Mouse (Mus musculus) CD4-positive, CD25-positive, alpha-beta regulatory T cell, adult 4 months (primary cell): ENCODE measurements around the gene Lctl. TPM values are rescaled to one million over a fixed set of nuclear protein-coding genes. Genes with fewer than 3 reads are reported as not detected.
"Not testable (repeated sequence)": the region's sequence is repeated elsewhere in the genome, so short reads cannot be mapped to it uniquely, and the experiment has no call there.

ENCODE experiments used
- ATAC-seq: one replicate; pipeline ENCODE4 v1.8.0; 2017
- polyA plus RNA-seq, 2 experiments: library from polyadenylated mRNA; unstranded; fragments of 100-300 nt; shearing (Covaris generic); gene quantifications; one replicate each; pipeline ENCODE4 v1.2.1; 2017

The Lctl gene
- polyA plus RNA-seq, 2 experiments from 2014 or later, result not detected

DNA sequence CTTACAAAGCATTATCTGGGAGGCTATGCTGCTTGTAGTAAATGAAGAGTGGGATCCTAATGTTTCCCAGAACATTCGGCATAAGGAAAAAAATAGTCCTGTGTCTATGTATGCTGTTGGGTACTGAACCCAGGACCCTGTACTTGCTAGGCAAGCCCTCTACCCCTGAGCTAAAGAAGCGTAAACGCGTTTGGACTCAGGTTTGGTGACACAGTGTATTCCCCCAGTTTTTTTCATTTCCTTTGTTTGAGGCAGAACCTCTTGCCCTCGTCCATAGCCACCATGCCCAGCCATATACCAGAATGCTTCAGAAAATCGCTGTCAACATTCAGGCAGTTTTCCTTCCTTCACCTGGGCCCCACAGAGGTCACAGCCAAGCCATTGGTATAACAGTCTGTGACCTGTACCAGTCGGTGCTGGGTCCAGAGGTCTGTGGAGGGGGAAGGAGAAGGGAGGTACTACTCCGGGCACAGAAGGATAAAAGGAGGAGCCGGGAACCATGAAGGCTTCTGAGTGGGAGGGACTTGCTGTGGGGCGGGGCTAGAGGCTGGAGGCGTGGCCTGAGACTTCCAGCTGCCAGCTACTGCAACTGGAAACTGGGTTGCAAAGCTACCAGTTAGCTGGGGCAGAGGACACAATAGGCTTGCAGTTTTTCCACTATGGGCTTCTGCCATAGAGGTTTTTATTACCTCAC lies 3.8 kb downstream of the Lctl start:
- no peak for ATAC-seq

DNA sequence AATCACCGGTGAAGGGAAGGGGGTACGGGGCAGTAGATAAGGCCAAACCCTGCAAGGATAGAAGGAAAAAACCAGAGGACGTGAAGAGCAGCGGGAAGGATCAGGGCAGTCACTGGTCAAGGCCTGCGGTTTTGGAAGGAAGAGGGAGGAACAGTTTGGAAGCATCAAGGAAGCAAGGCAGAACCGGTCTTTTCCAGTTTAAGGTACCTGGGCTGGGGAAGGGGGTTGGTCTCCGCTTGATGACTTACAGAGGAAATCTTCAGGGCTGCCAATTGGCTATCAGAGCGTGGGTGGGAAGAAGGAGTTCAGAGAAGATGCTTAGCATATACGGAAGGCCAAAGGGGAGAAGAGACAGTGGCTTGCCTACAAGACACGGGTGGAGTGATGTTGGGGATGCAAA lies 5.7 kb downstream of the Lctl start:
- ATAC-seq, result no peak

DNA sequence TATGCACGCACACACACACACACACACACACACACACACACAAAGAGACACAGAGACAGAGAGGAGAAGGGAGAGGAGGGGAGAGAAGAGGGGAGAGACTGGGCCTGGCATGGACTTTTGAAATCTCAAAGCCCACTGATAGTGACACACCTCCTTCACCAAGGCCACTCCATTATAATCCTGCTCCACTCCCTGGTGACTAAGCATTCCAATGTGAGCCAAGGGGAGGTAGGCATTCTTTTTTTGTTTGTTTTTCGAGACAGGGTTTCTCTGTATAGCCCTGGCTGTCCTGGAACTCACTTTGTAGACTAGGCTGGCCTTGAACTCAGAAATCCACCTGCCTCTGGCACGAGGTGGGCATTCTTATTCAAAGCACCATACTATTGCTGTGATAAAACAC lies 7.9 kb downstream of the Lctl start:
- ATAC-seq, result not testable (repeated sequence)

DNA sequence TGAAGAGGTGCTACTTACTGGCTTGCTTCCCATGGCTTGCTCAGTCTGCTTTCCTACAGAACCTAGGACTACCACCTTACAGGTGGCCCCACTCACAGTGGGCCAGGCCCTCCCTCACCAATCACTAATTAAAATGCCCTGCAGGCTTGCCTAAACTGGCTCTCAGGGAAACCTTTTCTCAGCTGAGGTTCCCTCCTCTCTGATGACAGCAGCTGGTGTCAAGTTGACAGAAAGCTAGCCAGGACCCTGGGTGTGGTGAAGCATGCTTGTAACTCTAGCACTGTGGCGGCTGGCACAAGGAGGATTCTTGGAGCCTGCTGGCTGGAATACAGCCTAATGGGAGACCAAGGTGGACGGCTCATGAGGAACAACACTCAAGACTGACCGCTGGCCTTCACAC lies 8.4 kb downstream of the Lctl start:
- ATAC-seq, result no peak

DNA sequence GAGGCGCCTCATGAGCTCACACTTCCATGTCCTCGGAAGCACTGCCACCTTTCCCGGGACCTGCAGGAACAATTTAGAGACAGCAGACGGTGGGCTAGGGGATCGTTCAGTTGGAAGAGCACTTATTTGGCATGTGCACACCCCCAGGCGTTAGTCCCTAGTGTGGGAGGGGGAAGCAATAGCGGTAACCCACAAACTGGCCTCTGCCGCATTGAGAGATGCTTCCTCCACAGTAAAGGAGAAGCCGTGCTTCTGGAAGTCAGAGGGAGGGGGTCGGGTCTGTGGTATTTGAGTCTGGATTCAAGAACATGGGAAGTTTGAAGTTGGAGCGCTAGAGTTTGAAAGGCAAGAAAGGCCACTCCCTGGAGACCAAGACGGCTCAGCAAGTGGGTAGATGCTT lies 9.2 kb downstream of the Lctl start:
- no peak for ATAC-seq

DNA sequence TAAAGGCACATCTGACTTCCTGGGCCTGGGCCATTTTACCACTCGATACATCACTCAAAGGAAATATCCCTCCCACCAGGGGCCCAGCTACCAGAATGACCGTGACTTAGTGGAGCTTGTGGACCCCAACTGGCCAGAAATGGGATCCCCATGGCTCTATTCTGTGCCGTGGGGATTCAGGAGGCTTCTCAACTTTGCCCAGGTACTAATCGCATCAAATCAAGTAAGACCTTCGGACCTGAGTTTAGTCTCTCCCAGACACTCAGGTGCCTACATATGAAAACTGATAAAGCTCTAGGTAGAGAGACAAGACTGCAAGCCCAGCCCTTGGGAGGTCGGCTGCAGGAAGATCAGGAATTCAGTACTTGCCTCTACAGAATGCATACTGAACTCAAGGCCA lies 14.7 kb downstream of the Lctl start:
- no peak for ATAC-seq

DNA sequence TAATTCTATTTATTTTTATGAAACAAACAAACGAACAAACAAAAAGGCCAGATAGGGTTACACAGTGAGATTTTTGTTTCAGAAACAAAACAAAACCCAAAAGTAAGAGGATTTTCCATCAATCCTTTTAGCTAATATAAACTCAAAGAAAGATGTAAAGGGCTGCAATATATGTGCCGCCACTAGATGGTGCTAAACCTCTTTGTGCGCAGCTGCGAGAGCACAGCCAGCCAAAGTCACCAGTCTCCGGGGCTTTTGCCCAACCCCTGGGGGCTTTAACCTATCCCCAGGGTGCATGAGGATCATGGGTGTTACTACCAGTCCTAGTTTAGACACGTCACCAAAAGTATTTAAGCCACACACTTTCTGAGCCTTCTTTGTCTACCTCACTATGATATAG lies 21.9 kb downstream of the Lctl start:
- ATAC-seq, result peak; percentile 34

DNA sequence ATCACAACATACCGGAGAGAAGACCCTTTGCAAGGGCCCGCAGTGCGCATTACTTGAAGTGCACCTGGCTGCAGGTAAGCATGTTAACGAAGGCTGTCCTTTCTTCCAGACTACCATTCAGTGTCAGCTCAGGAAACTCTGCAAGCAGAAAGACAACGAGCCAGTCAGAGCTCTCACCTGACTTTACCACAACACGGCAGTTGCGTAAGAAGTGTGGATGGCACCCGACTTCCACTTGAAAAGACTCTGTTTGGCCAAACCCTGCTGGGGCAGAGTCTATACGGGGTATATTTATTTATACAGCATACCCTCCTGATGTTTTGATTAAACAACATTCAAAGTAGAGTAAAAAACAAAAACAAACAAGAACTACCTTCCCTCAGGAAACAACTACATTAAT lies 22.9 kb downstream of the Lctl start:
- no peak for ATAC-seq

DNA sequence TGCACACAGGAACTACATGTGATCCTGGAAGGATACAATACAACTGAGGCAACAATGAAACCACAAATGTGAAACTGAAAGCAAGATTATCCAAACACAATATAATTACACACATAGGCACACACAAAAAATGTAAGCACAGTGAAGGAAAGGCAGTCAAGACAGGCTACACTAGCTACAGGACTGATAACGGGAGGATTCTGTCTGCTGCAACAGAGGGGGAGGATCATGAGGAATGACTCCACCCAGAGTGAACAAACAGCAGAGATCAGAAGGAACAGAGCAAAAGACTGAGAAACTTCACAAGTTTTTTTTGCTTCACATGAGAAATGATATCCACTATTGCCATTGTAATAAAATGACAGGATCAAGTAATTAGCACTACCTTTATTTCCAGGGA lies 39.7 kb downstream of the Lctl start:
- no peak for ATAC-seq

DNA sequence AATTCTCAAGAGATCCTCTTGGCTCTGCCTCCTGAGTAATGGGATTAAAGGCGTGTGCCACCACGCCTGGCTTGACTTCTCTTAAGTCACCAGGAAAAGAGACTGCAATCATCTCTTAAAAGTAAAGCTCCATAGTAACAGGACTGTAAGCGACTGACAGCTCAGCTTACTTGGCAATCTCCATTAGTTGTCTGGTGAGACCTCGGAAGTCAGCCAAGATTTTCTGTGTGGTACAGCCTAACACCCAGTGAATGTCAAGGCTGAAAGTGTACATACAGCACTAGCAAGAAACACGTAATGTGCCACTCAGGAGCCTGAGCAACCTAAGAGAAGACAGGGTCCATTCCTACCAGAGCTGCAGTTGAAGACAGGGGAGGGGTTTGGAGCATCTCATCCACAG lies 43.5 kb downstream of the Lctl start:
- no peak for ATAC-seq

DNA sequence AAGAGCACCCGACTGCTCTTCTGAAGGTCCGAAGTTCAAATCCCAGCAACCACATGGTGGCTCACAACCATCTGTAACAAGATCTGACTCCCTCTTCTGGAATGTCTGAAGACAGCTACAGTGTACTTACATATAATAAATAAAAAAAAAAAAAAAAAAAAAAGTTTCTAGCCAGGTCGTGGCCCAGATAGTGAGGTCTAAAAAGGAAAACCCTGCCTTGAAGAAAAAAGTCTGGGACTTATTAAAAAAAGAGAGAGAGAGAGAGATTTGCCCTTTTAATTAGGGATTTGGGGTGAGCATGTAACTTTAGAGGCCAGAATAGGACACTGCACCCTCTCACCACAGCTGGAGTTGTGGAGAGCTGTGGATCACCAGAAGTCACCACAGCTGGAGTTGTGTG lies 53.0 kb downstream of the Lctl start:
- not testable (repeated sequence) for ATAC-seq

DNA sequence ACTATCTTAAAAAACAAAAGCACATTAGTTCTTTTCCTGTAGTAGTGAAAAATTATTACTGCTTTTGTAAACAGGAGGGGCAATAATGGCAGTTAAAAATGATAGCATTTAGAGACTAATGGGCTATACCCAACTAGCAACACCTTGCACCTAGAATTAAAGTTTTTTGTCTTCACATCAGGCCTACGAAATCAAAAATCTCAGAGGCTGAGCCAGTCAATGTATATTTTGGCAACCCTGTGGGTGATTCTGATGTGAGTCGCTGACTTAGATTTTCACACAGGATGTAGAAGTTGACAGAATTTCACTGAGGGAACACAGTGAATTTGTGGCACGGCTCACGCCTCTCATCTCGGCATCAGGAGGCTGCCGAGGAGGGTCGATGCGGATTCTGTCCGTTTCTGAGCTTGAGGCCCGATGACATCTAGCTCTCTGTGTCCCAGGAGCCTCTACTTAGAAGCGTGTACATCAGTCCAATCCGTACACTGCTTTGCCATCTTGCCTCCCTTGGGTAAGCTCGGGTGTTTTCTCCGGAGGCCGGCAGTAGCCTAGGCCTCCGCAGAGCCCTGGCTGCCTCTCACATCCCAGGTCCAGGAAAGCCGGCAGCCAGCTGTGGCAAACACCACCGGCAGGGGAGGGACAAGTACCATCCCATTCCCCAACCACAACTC lies 55.3 kb downstream of the Lctl start:
- ATAC-seq, result peak; percentile 40

DNA sequence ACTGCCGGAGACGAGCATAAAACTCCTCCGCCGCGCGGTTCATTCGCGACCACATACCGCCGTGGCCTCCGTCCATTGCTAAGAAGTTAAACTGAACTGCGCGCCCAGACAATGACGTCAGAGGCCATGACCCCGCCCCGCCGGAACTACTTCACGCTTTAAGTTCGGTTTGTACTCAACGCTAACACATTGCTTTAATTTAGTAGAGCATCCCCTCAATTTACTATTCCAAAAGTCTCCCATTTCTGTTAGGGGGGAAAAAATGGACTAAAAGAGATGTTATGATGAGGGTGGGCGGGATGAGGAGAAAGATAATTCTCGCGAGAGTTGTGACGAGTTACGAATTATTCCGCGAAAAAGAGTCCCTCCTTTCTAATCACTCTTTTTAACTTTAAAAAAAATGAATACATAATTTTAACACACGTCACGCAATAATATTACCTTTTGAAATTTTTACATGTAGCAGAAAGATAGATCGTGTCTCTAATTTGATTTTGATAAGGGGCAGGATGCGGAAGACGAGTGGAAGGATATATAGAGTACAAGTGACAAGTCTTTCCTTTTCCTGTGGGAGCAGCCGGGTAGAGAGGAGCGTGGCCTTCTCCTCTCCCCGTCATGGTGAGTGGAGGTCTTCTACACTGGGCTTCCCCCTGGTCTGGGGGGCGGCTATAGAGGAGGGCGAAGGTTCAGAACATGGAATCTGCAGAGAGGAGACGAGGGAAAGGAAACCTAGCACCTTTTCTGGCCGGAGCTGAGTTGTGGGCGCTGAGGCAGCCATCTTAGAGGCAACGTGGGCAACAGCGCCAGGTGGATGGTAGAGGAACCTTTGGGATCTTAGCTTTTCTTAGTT lies 56.1 kb downstream of the Lctl start, which contains the start of the genes Zwilch and Rpl4:
TSS of gene Zwilch (minus strand) at position 289 of the 850 bp plus-strand sequence.
TSS of gene Rpl4 (plus strand) at position 560 of the 850 bp plus-strand sequence.
- ATAC-seq, result peak; percentile 85

DNA sequence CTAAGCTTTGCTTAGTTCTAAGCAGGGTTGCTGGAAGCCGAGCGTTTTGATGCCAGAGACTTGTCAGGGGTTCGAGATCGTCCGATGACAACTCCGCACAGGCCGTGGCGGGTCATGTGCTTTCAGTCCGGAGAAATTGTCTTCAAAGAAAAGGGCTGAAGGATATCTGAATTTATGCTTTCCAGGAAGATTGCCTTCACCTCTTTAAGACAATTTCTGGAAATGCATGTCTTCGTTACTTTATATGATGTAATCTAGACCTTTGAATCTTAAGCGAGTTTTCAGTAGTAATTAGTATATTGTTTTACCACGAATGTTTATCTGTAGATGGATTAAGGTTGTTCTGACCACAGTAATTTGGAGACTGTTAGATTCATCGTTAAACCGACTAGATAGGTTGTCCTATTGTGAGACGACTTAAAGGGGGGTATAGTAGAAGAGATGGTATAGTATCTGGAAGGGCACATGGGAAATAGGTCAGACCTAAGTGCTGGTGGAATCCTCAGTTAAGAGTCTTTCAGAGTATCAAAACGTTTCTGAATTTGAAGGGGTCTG lies 56.8 kb downstream of the Lctl start:
- ATAC-seq, result no peak

DNA sequence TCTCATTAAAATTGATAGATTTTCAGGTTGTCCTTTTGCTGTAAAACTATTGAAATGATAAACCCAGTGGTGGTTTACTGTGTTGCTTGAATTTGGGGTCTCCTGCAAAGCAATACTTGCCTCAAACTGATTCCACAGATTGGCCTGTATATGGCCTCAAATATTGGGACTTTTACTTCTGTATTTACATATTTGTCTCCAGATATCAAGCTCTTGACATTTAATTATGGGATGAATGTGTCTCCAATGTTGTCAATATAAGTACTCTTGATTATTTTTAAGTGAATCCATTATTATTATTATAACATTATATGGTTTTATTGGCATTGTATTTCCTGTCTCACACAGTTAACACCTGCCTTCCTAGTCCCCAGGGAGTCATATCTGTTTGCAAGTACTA lies 57.4 kb downstream of the Lctl start:
- no peak for ATAC-seq

DNA sequence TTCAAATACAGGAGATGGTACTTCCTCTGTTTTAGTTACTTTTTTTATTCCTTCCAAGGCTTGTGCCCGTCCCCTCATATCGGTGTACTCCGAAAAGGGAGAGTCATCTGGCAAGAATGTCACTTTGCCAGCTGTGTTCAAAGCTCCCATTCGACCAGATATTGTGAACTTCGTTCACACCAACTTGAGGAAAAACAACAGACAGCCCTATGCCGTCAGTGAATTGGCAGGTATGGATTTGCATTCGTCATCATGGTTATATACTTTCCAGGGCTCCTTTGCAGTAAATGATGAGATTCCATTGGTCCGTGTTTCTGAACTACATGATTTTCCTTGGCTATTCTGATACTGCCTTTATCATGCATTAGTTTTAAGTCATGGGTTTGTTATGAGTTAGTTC lies 57.8 kb downstream of the Lctl start:
- ATAC-seq, result no peak

DNA sequence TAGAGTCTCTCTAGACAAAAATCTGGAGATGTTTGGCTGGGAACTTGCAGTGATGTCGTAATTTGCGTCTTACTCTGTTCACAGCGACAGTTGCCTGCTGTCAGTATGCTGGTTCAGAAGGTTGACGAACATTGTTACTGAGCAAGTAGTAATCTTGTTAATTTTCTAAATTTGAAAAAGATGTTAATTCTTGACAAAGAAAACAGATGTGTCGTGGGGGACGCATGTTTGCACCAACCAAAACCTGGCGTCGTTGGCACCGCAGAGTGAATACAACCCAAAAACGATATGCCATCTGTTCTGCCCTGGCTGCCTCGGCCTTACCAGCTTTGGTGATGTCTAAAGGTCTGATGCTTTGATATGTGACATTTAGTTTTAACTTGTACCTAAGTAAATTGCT lies 58.4 kb downstream of the Lctl start:
- ATAC-seq, result no peak

DNA sequence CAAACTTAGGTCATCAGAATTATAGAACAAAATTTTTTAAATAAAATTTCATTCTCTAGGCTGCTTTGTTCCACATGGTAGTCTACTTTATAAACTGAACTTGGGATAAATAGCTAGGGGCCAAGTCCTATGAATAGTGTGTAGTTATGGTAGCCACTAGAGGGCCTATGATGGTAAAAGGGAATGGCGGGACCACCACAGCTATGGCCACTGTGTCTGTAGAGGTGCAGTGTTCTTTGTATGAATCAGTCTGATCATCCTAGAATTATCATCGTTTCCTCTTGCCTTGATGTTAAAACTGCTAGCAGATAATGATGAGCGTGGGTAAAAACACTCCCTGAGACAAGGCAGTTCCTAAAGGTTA lies 61.6 kb downstream of the Lctl start:
- peak; percentile 21 for ATAC-seq

DNA sequence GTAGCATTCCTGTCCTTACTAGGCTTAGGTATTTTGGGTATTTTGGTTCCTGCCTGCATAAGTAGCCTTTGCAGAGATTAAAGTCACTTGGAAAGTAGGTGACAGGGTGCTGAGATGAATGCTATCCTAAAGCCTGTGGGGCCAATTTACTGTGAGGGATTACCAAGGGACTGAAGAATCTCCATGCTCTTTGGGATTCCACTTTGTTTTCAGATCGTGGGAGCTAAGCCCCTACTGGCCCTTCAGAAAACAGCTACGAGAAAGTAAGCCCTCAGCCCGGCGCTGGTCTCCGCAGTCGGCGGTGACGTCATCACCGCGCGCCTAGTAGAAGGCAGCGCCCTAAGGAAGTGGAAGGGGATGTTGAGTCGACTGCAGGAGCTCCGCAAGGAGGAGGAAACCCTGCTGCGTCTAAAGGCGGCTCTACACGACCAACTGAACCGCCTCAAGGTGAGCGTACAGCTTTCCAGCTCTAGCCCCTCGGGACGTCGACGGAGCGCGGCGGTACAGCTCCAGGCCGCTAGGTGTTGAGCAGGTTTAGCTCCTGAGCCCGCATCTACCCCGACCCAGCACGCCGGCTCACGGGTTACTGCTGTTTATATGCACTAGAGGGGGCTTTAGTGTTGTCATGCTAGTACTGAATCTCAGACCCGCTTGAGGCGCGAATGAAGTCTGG lies 62.2 kb downstream of the Lctl start, which contains the start of gene Snapc5:
TSS of gene Snapc5 (plus strand) at position 301 of the 673 bp plus-strand sequence.
- peak; percentile 94 for ATAC-seq

DNA sequence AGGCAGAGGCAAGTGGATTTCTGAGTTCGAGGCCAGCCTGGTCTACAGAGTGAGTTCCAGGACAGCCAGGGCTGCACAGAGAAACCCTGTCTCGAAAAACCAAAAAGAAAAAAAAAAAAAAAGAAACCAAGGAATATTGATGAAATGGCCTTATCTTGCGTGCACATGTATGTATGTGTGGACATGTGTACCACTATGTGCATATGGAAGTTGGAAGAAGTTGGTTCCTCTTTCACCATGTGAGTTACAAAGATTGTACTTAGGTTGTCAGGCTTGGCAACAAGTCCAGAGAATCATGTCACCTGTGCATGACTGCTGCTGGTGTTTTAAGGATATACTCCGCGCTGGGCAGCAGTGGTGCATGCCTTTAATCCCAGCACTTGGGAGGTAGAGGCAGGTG lies 66.3 kb downstream of the Lctl start:
- not testable (repeated sequence) for ATAC-seq

DNA sequence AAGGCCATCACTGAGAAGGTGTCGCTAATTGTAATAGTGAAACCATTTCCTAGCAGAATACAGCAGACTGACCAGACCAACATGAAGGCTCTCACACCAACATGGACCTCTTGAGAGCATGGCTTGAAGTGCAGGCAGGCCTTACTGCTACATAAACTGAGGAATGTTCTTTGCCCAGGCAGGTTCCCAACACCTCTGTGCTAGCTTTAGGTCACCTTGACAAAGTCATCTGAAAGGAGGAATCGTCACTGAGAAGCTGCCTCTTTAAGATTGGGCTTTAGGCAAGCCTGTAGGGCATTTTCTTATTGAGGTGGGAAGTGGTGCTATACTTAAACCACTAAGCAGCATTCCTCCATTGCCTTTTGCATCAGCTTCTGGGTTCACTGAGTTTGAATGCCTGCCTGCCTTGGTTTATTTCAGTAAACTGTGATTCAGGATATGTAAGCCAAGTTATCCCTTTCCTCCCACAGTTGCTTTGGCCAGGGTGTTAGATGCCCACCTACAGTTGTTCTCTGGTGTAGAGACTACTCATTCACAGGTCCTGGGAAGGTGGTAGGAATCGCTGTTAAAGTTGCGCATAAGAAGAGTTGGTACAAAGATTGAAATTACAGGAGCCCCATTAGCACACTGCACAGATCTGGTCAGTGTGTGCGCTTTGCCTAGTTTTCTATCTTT lies 67.4 kb downstream of the Lctl start:
- ATAC-seq, result no peak
